Mouse (Mus musculus) kidney, postnatal 36 days (tissue): ENCODE results near the gene Hddc3.
"Not testable (repeated sequence)": the region's sequence is repeated elsewhere in the genome, so short reads cannot be mapped to it uniquely, and the experiment has no call there.

Experiments used
- DNase-seq, 2 experiments: peaks; one replicate each; pipeline ENCODE4 v3.0.0; 2021 to 2022; ENCODE audit warnings: mixed read lengths in 2 of 2

Hddc3 gene

DNA sequence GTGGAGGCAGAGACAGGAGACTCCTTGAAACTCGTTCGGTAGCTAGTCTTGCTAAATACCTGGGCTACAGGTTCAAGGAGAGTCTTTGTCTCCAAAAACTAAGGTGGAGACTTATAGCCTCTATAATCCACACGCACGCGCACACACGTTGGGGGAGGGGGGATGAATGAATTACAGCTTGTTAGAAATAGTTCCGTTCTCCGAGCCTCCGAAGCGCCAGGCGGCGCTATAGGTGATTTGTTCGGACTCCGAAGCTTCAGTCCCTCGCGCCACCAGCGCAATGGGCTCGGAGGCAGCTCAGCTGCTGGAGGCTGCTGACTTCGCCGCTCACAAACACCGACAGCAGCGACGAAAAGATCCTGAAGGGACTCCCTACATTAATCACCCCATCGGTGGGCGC is at the start of gene Hddc3:
TSS of gene Hddc3 (plus strand) at position 247 of the 400 bp plus-strand sequence.
- DNase-seq, result peak; percentile 95 to 98

DNA sequence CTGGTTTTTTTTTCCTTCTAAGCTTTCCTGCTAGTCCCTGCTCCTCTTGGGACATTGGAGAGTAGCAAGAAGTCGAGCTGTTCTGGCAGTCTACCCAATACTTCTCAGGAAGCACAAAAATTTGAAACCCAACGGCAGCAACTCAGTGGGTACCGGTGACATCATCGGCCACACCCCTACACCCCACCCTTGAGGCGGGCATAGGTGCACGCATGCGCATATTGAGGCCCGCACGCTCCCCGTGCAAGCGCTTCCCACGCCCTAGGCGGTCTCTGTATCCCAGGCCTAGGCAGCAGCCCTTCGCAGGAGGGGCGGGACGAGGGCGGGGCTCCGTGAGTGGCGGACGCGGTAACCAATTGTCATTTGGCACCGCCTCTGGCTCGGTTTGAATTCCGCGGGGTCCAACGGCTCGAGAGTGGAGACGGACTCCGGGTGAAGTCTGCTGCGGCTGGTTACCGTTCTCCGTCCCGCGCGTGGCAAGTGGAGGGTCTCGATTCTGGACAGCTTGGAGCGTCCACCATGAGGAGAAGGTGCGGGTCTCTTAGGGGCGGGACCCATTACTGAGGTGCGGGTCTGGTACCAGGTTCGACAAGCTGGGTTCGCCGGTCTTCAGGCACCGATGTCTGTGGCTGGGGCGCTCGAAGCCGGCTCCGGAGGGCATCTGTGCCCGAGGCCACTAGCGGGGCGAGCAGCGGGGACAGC is 48.7 kb upstream of the Hddc3 start, which contains the start of gene Prc1:
TSS of gene Prc1 (plus strand) at position 389 of the 702 bp plus-strand sequence.
- DNase-seq, result peak; percentile 97 to 98

DNA sequence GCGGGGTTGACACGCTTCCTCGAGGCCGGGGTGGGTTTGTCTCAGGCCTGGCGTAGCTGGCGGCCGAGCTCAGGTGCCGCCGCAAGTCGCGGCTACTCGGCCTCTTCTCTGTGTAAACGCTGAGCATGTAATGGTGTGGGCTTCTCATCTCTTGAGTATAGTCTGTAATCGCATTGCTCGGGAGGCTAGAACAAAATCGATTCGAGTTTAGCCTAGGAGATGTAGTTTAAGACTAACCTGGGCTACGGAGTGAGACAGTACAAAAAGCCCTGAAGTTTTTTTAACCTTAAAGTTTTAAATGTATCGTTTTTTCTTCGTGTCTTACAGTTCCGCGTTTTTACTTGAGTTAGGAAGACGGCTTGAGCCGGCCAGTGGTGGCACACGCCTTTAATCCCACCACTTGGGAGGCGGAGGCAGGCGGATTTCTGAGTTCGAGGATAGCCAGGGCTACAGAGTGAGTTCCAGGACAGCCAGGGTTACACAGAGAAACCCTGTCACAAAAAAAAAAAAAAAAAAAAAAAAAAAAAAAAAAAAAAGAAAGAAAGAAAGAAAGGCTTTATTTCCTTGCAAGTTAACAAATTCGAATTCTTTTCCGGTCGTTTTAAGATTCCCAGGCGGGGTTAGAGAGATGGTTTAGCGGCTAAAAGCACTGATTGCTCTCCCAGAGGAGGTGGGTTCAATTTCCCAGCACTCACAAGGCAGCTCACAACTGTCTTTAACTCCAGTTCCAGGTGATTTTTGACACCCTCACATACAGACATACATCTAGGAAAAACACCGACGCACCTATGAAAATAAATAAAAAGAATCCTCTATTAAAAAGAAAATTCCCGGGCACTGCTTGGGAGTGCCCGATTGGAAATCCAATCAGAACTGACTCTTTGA is 47.9 kb upstream of the Hddc3 start:
- no peak for DNase-seq

DNA sequence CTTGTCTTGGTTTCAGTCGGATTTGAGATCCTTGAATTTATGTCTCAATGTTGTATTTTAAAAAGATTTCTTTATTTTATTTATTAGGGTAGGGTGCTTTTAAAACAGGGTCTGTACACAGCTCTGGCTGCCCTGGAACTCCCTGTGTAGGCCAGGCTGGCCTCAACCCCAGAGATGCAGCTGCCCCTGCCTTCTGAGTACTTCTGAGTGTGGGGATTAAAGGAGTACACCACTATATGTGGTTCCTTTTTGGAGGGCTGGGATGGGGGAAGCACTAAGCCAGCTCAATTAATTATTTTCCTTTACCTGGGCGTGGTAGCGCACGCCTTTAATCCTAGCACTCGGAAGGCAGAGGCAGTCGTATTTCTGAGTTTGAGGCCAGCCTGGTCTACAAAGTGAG is 46.4 kb upstream of the Hddc3 start:
- no peak for DNase-seq

DNA sequence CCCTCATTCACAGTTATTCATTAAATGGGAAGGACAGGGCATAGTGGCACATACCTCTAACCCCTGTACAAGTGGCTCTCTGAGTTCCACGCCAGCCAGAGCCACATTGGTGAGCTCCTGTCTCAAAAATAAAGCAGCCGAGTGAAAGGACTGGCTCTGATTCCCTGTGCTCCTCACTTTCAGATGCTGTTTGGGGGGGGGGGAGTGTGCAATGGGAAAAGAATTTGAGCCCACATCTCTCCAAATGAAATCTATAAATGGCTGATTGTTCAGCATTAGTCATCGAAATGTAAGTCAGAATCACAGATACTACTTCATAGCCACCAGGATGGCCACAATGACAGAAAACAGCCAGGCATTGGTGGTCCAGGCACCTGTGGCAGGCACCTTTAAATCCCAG is 45.9 kb upstream of the Hddc3 start:
- no peak for DNase-seq

DNA sequence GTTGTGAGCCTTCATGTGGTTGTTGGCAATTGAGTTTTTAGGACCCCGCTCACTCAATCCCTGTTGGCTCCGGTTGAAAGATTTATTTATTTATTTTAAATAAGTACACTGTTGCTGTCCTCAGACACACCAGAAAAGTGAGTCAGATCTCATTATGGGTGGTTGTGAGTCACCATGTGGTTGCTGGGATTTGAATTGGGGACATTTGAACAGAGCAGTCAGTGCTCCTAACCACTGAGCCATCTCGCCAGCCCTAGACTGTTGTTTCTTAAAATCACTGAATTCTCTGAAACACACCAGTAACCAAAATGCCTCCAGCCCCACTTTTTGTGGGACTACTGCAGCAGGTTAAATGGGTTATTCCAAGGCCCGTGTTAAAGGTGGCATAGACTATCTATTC is 44.1 kb upstream of the Hddc3 start:
- no peak for DNase-seq

DNA sequence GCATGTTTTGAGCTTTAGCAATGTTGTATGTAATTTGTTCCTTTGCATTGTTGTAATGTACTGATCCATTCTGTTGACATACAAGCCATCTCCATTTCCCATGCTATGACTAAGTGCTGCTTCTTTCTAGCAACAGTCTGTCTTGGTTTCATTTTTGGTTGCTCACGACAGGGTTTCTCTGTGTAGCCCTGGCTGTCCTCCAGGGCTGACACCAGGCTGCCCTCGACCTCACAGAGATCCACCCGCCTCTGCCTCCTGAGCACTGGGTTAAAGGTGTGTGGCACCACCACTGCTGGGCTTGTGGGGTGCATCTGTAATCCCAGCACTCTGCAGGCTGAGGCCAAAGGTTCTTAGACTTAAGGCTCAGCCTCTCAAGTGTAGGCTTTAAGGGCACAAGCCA is 43.3 kb upstream of the Hddc3 start:
- DNase-seq, result no peak

DNA sequence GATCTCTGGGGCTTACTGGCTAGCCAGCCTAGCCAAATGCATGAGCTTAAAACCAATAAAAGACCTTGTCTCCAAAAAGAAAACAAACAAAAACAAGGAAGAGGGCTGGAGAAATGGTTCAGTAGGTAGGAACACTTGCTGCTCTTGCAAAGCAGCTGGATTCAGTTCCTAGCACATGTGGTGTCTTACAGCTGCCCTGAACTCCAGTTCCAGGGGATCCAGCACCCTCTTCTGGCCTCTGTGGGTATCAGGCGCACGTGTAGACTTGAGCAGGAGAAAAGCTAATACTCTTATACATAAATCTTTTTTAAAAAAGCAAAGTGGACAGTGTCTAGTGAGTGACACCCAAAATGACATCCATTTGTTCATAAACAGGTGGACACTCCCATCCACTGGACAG is 41.4 kb upstream of the Hddc3 start:
- no peak for DNase-seq

DNA sequence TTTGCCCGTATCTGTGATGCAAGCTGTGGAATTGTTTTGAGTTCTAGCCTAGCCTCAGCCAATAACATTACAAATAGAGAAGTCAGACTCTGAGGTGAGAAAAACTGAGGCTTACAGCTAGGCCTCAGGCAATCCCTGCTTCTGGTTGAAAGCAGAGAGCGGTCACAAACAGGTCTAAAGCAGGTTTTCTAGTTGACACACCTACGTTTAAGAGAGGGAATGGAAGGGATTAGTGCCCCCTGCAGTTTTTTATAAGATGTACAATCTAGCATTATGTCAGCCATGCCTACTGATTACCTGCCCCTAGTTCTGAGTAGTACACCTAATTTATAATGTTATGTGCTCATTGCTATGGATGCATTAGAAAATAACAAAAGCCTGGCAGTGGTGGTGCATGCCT is 35.1 kb upstream of the Hddc3 start:
- DNase-seq, result no peak

DNA sequence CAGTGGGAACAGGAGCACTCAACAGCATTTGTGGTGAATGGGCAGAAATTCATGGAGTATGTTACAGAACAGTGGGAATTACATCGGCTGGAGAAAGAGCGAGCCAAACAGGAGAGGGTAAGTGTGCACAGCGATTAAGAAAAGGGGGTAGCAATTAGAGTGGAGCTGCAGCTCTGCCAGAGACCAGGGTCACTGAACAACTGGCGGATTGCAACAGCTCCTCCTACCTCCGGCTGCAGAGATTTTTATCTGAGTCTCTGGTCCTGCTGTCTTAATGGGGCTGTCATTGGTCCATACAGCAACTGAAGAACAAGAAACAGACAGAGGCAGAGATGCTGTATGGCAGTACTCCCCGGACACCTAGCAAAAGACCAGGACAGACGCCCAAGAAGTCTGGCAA is 32.1 kb upstream of the Hddc3 start:
- DNase-seq, result no peak

DNA sequence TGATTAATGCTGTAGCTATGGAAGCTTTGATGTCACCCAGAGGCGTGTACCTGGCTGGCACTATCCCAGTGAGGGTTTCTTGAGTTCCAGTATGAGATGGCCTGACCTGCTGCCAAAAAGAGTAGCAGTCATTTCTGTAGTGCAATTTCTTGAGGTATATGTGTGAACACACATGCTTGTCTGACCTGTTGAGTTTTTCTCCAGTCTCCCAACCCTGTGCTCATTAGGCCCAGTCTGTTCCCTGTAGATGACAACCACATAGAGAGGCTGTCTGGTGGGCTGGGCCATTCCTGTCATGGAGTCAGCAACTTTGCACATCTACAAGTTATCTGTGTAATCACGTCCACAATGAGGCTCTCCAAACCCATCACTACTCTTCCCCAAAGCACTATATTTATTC is 27.2 kb upstream of the Hddc3 start:
- DNase-seq, result no peak

DNA sequence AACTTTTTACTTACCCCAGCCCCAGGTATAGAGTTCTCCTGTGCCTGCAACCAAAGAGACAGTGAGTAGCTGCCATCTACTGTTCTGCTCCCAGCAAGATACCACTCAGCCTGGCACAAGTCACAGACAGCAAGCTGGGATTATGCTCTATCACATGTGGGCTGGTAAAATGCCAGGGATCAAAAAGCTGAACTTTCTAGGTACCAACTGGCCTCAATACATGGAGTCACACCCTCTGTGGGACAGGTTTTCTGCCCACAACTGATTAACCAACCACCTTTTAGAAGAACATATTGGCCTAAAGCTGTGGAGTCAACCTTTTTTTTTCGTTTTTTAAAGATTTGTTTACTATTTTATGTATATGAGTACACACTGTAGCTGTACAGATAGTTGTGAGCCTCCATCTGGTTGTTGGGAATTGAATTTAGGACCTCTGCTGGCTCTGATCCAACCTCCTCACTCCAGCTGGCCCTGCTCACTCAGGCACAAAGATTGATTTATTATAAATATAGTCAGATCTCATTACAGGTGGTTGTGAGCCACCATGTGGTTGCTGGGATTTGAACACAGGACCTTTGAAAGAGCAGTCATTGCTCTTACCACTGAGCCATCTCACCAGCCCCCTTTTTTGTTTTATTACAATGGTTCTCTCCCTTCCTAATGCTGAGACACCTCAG is 25.3 kb upstream of the Hddc3 start:
- peak; percentile 17 to 39 for DNase-seq

DNA sequence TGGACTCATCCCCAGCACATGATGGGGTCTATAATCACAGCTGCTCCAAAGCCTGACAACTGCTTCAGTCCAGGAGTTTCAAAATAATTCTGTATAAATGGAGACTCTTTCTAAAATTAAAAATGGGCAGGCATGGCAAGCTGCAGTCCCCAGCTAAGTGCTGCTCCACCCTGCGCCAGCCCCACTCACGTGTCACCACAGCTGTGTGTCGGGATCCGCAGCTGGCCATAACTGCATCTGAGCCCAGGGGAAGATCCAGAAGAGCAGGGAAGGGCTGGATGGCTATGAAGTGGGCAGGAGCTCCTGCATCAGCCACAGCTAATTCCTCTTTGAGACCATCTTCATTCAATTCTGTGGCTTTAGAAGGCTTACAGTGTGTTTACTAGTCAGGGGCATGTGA is 24.2 kb upstream of the Hddc3 start:
- DNase-seq, result no peak

DNA sequence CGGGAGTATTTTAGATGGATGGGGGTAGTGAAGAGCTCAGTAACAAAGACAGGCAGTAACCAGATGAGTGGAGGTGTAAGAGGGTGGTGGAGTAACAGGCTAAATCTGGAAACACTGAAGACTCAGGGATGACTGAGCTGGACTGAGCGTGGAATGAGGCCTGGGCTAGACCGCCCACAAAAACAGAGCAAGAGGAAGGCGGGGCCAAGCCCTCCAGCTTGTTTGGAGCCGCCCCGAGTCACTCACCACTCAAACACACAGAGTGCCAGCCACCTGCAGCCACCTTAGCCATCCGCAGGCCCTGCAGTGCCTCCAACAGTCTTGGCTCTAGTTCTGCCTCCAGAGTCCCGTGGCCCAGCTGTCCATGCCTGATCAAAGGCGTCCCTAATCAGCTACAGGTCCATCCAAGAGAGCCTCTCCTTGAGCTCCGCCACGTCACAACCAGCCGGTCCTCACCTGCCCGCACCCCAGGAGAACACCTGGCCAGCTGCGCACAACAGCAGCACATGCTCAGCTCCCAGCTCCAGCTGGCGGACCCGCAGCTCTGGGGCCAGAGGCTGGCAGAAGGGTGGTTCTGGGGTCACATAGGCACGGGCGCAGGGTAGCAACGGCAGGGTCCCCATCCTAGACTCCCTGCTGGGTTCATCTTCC is 22.9 kb upstream of the Hddc3 start:
- DNase-seq, result no peak

DNA sequence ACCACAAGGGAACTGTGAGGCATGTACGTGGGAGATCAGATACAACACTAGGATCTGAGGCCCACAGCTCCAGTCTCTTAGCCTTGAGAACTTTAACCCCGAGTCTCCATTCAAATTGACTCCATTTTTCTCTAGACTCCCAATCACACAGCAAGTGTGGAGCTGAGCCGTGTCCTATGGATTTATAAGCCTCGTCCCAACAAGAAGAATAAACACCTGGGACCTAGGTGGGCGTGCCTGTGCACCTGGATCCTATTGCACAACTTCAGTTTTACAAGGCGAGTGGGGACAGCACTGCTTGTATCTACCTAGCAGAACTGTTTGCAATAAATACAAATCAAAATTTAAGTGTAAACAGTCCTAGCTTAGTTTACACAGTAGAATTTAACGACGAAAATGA is 19.6 kb upstream of the Hddc3 start:
- DNase-seq, result no peak

DNA sequence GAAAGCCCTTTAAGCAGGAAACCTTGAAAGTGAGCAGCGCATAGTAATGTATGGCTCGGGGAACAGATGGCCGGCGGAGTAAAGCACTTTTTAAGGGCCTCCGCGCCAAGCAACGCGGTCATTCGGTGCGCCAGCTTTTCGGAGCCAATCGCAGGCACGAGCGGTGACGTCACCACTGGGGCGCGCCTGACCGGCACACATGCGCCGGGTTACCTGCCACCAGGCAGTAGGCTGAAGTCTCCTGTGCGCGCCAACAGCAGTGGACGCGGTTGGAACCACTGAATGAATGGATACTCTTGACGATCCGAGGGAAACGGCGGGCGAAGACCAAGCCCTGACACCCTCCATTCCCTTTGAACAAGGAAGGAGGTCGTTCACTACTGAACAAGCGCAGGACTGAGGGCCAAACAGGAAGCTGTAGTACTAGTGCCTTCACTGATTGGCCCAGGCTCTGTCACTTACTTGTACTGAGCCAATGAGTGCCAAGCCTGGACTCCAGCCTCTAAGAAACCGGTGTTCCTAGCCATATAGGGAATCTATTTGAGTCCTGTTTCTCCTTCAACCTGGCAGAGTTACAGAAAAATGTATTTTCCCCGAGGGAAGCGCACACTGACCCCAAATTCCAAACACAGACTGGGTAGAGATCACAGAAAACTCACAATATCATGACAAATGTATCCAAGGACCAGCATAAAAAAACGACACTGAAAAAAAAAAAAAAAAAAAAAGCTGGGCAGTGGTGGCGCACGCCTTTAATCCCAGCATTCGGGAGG is 18.7 kb upstream of the Hddc3 start, which contains the start of gene Rccd1:
TSS of gene Rccd1 (minus strand) at position 412 of the 773 bp plus-strand sequence.
- peak; percentile 97 to 98 for DNase-seq

DNA sequence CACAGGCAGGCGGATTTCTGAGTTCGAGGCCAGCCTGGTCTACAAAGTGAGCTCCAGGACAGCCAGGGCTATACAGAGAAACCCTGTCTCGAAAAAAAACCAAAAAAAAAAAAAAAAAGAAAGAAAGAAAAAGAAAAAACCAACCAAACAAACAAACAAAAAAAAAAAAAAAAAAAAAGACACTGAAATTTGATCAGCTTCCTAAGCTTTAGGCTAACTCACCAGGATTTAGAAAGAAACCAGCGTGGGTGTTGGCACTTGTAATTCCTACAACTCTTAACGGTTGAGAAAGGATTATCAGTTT is 18.1 kb upstream of the Hddc3 start:
- DNase-seq, result not testable (repeated sequence)

DNA sequence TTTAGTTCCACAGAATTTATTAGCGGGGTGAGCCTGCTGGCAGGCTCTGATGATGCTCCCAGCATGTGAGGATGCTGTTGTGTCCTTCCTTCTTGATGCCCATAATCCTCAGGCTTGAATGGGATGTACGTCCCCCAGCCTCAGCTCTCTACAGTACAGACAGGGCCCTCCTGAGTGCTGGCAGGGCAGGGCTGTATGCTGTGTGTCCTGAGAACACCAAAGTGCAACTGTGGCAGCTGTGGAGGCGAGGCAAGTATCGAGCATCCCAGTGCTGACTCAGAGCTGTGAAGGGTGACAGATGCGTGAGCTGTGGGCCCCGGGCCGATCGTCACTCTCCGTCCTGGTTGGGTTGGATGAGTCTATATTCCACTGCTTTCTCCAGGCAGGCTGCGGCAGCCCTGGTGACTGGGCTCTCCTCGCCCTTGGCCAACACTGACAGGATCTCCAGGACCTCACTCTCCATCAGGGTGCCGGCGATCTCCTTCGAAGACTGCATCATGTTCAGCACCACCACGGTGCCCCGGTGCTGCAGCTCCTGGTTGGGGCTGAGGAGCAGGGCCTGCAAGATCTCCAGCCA is 17.5 kb upstream of the Hddc3 start:
- DNase-seq, result no peak

DNA sequence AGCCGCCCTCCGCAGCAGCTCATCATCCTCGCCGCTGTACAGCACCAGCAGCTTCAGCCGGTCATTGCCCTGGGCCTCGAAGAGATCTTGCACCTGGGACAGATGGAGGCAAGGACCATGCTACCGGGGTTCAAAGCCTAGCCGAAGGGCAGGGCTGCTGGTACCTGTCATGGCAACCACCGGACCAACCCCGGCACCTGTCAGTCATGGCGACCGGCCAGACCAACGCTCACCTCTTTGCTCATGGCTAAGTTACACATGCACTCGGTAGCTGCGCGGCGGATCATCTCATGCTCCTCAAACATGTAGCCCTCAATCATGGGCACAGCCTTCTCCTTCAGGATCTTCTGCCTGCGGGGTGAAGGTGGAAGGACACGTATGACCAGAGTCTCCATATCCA is 16.8 kb upstream of the Hddc3 start:
- no peak for DNase-seq

DNA sequence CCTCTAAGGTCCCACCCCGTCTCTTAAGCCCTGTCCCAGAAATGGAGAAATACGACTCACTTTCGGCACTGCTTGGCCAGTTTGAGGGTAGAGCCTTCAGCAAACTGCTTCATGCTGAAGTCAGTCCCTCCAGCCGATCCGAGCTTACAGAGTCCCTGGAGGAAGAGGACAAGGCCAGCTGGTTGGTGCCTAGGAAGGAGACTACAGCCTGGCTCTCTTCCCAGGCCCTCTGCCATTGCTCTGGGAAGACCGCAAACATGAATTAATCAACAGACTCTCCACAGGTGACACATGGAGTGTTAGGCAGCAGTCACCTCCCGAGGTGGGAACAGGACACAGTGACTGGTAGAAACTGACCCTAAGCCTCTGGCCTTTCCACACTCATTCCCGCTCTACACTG is 12.6 kb upstream of the Hddc3 start:
- DNase-seq, result no peak

DNA sequence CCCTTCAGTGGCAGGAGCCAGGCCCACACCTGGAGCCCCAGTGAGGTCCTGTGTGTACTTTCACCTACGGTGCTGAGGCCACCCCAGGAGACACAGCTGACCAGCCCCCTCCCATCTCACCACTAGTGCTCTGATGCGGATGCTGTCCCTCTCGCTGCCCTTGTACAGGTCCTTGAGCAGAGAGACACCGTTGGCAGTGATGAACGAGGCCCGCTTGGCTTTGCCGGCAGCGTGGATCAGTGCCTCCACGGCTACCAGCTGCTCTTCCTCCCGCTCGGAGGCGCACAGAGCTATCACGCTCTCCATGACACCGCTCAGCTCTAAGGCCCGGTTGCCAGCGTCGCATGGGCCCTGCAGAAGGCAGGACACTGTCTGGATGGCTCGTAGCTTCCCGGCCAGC is 11.5 kb upstream of the Hddc3 start:
- no peak for DNase-seq

DNA sequence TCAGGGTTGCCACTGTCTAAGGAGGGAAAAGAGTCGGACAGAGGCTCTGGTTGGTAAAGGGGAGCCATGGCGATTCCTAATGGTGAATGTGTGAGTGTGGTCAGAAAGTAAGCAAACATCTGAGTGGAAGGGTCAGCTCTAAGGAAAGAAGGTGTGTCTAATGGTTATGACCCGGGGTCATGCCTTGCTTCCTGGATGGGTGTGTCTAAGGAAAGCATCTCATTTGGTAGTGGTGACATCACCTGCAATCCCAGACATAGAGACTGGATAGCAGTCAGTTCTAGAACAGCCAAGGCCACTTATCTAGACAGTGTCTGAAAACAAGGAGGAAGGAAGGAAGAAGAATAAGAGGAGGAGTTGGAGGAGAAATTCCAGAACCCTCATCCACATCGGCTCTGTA is 8.1 kb upstream of the Hddc3 start:
- DNase-seq, result no peak
